Mouse (Mus musculus) kidney, embryonic 14.5 days (tissue): Measurements from ENCODE around the gene Pdzd2. TPM values are rescaled to one million over a fixed set of nuclear protein-coding genes. Genes with fewer than 3 reads are reported as not detected.

Experiments
- ATAC-seq: fragments of 200-750 bp; cut with Nextera tagmentation; 2 replicates; pipeline ENCODE4 v1.8.0; 2017; ENCODE audit warnings: moderate number of reproducible peaks, mild to moderate bottlenecking, moderate TSS enrichment, moderate library complexity; ENCODE audit not compliant: low FRiP score, low TSS enrichment
- H3K27ac ChIP-seq: fragments of 300-500 bp; sonication (generic); 2 replicates; pipeline ENCODE4 v1.5.1; 2014; ENCODE audit warnings: low read depth, mild to moderate bottlenecking, low read length, moderate library complexity, mixed read lengths
- H3K27me3 ChIP-seq: fragments of 300-500 bp; sonication (generic); 2 replicates; pipeline ENCODE4 v1.6.1; 2014; ENCODE audit warnings: mild to moderate bottlenecking, low read length; ENCODE audit not compliant: control insufficient read depth, insufficient read depth
- H3K36me3 ChIP-seq: fragments of 300-500 bp; sonication (generic); 2 replicates; pipeline ENCODE4 v1.6.1; 2014; ENCODE audit warnings: low read length, mixed read lengths; ENCODE audit not compliant: control insufficient read depth, insufficient read depth
- H3K4me1 ChIP-seq: fragments of 300-500 bp; sonication (generic); 2 replicates; pipeline ENCODE4 v1.6.1; 2014; ENCODE audit warnings: low read length, mixed read lengths; ENCODE audit not compliant: control insufficient read depth, insufficient read depth
- H3K4me2 ChIP-seq: fragments of 300-500 bp; sonication (generic); replicated peaks from 2 replicates; pipeline ENCODE4 v1.6.1; 2014; ENCODE audit warnings: low read depth, mild to moderate bottlenecking, low read length
- H3K4me3 ChIP-seq: fragments of 300-500 bp; sonication (generic); 2 replicates; pipeline ENCODE4 v1.5.1; 2014; ENCODE audit warnings: mild to moderate bottlenecking, low read length
- H3K9ac ChIP-seq: fragments of 300-500 bp; sonication (generic); 2 replicates; pipeline ENCODE4 v1.6.1; 2014; ENCODE audit warnings: low read depth, mild to moderate bottlenecking, low read length, moderate library complexity
- H3K9me3 ChIP-seq: fragments of 300-500 bp; sonication (generic); 2 replicates; pipeline ENCODE4 v1.6.1; 2016; ENCODE audit warnings: low read length; ENCODE audit not compliant: control insufficient read depth
- WGBS: fragments of 180-500 bp; shearing (Covaris S2); extraction: QIAGEN DNeasy Blood & Tissue Kit; methylation state at CpG from one replicate; pipeline ENCODE4 v1.1.7; 2014; 5-methylcytosine and 5-hydroxymethylcytosine counted together
- polyA plus RNA-seq: library from polyadenylated mRNA; unstranded; fragments of >200 nt; fragmentation: Nextera tagmentation; extraction: Ambion mirVana; gene quantifications from 2 replicates; pipeline ENCODE4 v1.2.1, GENCODE M21; 2014

Pdzd2 gene
- polyA plus RNA-seq, 1 experiment from 2014 or later, result 43.7 TPM

DNA sequence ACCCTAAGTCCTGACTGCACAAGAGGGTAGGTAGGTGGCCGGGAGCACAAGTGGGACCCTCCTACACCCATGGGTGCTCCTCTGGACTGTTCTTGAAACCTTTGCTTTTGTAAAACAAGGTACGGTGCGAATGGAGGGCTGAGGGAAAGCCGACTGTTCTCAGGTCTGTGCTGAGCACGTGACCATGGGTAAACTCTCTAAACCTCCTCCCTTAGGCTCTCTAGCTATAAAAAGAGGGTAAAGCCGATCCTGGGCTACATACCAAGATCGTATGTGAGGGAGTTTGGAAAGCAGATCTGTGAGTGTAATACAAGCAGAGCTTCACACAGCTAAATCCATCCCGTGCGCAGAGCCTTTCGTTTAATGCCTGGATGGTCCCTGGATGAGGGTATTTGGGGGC, 23.4 kb upstream of the Pdzd2 start:
- no peak overlapping the region for H3K4me2 ChIP-seq

GRCm38 (mm10) chr15:12762258-12762913, 22.7 kb upstream of the Pdzd2 start:
- no peaks in the 10 kb centered on the region for H3K36me3 ChIP-seq
- WGBS, result 54% methylated on average over 11 of the region's 11 CpGs
- no peaks in the 10 kb centered on the region for H3K27me3 ChIP-seq
- H3K27ac ChIP-seq, result no peak overlapping the region
- peak; percentile 75 for ATAC-seq
- no peak overlapping the region for H3K4me2 ChIP-seq
- peaks cover 10% of the 10 kb centered on the region; the same call in 1 of the 2 replicates for H3K4me1 ChIP-seq
- H3K4me3 ChIP-seq, result no peak overlapping the region
- no peak overlapping the region for H3K9ac ChIP-seq
- H3K9me3 ChIP-seq, result no peaks in the 10 kb centered on the region

More for the DNA sequence above, 23.4 kb upstream of the Pdzd2 start:
- H3K9me3 ChIP-seq, result no peaks in the 10 kb centered on the region
- H3K4me3 ChIP-seq, result no peak overlapping the region
- no peaks in the 10 kb centered on the region for H3K27me3 ChIP-seq
- 32% methylated on average over 10 of the region's 10 CpGs for WGBS
- no peaks in the 10 kb centered on the region for H3K36me3 ChIP-seq
- peak; percentile 72 for ATAC-seq
- no peak overlapping the region for H3K27ac ChIP-seq
- no peak overlapping the region for H3K9ac ChIP-seq
- H3K4me1 ChIP-seq, result peaks cover 10% of the 10 kb centered on the region; the same call in 1 of the 2 replicates

GRCm38 (mm10) chr15:12760747-12761146, 21.0 kb upstream of the Pdzd2 start:
- Histone ChIP-seq H3K27me3 (no peaks in the 10 kb centered on the region), H3K36me3 (no peaks in the 10 kb centered on the region), H3K4me3 (no peak overlapping the region), H3K9me3 (no peaks in the 10 kb centered on the region), H3K9ac (no peak overlapping the region), H3K4me2 (no peak overlapping the region), H3K4me1 (peaks cover 10% of the 10 kb centered on the region; the same call in 1 of the 2 replicates), H3K27ac (no peak overlapping the region)
- WGBS, result 88% methylated on average over 6 of the region's 6 CpGs
- no peak for ATAC-seq

DNA sequence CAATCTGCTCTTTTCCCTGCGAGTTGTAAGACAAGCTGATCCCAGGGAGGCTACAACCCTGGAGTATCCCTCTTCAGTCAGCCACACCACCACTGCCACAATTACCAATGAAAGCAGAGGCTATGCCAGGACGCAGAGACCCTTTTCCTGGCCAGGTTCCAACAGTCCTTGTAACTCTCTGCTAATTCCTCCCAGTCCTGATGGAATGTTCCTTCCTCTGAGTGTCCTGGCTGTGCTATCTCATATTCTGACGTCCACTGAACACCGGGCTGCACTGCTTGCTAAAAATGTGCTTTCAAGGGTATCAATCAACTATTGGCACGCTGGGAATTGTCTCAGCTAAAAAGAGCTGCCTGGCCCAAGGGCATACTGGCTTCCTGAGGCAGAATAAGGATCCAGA, 18.7 kb upstream of the Pdzd2 start:
- Histone ChIP-seq H3K27me3 (no peaks in the 10 kb centered on the region), H3K4me3 (no peak overlapping the region), H3K27ac (no peak overlapping the region), H3K4me2 (no peak overlapping the region), H3K9me3 (no peaks in the 10 kb centered on the region), H3K9ac (no peak overlapping the region), H3K4me1 (peaks cover 10% of the 10 kb centered on the region; the same call in 1 of the 2 replicates), H3K36me3 (no peaks in the 10 kb centered on the region)
- no peak for ATAC-seq
- 52% methylated on average over 5 of the region's 5 CpGs for WGBS

DNA sequence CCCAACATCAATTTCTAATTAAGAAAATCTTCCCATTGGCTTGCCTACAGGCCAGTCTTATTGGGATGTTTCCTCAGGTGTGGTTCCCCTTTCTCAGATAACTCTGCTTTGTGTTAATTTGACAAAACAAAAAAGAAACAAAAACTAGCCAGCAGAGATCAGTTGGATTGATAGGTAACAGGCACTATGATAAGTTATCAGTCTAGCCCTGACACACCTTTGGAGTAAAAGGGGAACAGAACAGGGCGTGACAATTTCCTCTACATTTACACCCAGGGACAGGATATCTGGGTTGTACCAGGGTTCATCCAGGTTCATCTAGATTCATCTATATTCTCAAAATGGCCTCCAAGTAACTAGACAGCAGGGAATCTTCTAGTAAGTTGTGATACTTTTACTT, 18.0 kb upstream of the Pdzd2 start:
- Histone ChIP-seq H3K27me3 (no peaks in the 10 kb centered on the region), H3K4me3 (no peak overlapping the region), H3K4me2 (no peak overlapping the region), H3K27ac (no peak overlapping the region), H3K36me3 (no peaks in the 10 kb centered on the region), H3K4me1 (peaks cover 4% of the 10 kb centered on the region; the same call in 1 of the 2 replicates), H3K9me3 (no peaks in the 10 kb centered on the region), H3K9ac (no peak overlapping the region)
- WGBS, result 89% methylated on average over 1 of the region's 1 CpGs
- no peak for ATAC-seq

- ATAC-seq, result no peak
These were observed 13.5 kb upstream of the Pdzd2 start for GRCm38 (mm10) chr15:12753201-12753600.

DNA sequence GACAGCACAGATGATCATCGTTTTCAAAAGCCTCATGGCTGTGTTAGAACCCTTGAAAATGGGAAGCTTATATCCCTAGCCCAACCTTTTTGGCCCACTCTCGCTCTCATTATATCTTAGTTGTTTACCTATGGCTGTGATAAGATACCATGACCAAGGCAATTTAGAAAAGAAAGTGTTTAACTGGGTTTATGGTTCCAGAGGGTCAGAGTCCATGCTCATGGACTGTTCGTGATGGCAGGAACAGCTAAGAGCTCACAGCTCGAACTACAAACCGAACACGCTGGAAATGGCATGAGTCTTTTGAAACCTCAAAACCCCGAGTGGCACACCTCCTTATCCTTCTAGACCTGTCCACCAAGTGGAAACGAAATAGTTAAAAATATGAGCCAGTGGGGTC, 11.2 kb upstream of the Pdzd2 start:
- no peak overlapping the region for H3K9ac ChIP-seq
- WGBS, result 91% methylated on average over 8 of the region's 8 CpGs
- no peak for ATAC-seq

More at GRCm38 (mm10) chr15:12753201-12753600, 13.5 kb upstream of the Pdzd2 start:
- 36% methylated on average over 4 of the region's 4 CpGs for WGBS
- Histone ChIP-seq H3K9ac (no peak overlapping the region), H3K9me3 (no peaks in the 10 kb centered on the region), H3K4me3 (no peak overlapping the region), H3K4me2 (no peak overlapping the region), H3K27me3 (no peaks in the 10 kb centered on the region), H3K36me3 (no peaks in the 10 kb centered on the region), H3K27ac (no peak overlapping the region), H3K4me1 (no peaks in the 10 kb centered on the region)

GRCm38 (mm10) chr15:12749549-12750301, 10.0 kb upstream of the Pdzd2 start:
- no peak overlapping the region for H3K27ac ChIP-seq
- no peaks in the 10 kb centered on the region for H3K9me3 ChIP-seq
- no peaks in the 10 kb centered on the region for H3K27me3 ChIP-seq
- 50% methylated on average over 11 of the region's 11 CpGs for WGBS
- no peaks in the 10 kb centered on the region for H3K4me1 ChIP-seq
- H3K4me3 ChIP-seq, result no peak overlapping the region
- H3K36me3 ChIP-seq, result no peaks in the 10 kb centered on the region
- ATAC-seq, result no peak
- H3K9ac ChIP-seq, result no peak overlapping the region
- H3K4me2 ChIP-seq, result no peak overlapping the region

More for the DNA sequence above, 11.2 kb upstream of the Pdzd2 start:
- H3K27ac ChIP-seq, result no peak overlapping the region
- no peak overlapping the region for H3K4me2 ChIP-seq
- no peaks in the 10 kb centered on the region for H3K4me1 ChIP-seq
- H3K36me3 ChIP-seq, result no peaks in the 10 kb centered on the region
- no peaks in the 10 kb centered on the region for H3K9me3 ChIP-seq
- no peak overlapping the region for H3K4me3 ChIP-seq
- H3K27me3 ChIP-seq, result no peaks in the 10 kb centered on the region
